Mouse (Mus musculus) ovary, adult 18-20 months (tissue): ENCODE measurements around the gene 2210407C18Rik.

Experiments
- DNase-seq: peaks from one replicate; pipeline ENCODE4 v3.0.0; 2022; ENCODE audit warnings: low spot score, mixed read lengths

2210407C18Rik gene

DNA sequence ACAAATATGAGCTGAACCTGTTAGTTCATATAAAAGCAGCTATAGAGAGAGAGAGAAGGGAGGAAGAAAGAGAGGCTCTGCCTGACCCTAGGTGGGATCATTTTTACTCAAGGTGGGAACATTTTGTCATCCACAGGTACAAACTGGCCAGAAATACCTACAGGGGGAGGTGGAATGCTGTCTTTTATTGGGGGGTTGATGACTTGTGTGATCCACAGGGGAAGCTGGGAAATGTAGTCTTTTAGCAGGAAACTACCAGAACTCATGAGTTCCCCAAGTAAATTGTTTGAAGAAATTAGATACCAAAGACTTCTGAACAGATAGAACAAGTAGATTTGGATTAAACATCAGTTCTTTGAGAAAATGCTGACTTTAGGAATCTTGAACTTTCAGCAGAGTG is 13.8 kb downstream of the 2210407C18Rik start:
- DNase-seq = no peak

DNA sequence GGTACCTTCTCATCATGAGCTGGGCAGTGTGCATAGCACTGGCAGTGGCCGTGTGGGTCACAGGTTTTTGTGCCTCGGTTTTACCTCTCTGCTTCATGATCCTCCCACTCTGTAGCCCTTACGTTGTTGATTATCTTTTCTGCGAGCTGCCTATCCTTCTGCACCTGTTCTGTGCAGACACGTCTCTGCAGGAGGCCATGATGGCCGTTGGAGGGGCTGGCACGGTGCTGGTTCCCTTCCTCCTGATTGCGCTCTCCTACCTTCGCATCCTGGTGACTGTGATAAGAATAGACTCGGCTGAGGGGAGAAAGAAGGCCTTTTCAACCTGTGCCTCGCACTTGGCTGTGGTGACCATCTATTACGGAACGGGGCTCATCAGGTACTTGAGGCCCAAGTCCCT is 18.0 kb downstream of the 2210407C18Rik start:
- DNase-seq = no peak

DNA sequence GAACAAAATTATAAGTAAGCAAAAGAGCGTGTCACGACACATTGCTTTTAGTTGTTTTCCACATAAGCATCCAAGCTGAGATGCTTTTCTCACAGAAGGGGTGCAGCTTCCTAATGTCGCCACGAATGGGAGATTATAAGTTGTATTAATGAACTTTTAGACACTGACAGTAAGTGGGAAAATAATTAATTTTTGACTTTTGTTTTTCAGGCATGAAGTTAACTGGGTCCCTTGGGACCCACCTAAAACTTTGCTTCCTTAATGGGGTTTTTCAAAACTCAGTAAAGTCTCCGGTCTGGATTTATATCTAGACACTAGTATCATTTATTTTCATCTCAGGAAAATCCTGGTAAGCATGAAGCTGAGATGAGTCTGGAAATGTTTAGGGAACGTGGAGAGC is 21.1 kb downstream of the 2210407C18Rik start, which contains the start of gene Olfr324:
TSS of gene Olfr324 (plus strand) at position 301 of the 400 bp plus-strand sequence.
- no peak for DNase-seq

DNA sequence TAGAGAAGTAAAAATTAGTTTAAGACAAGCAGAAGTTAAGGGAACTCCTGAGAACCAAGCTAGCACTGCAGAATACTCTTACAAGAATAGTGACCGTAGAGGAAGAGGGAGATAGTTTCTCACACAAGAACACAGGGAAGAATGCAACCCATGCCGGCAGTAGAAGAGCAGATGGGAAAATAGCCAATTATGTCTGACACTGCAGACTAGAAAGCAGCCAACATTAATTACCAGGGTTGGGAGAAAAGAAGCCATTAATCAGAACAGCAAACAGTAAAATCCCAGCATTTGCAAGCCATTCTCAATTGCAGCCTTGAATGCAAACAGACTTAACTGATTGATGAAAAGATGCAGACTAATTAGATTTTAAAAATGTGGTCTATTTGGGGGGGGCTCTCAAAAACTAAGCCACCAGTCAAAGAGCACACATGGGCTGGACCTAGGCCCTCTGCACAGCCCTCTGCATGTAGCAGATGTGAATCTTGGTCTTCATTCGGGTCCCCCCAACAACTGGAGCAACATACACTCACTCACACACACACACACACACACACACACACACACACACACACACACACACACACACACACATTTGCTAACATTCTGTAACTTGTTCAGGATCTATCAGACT is 27.1 kb downstream of the 2210407C18Rik start:
- no peak for DNase-seq

DNA sequence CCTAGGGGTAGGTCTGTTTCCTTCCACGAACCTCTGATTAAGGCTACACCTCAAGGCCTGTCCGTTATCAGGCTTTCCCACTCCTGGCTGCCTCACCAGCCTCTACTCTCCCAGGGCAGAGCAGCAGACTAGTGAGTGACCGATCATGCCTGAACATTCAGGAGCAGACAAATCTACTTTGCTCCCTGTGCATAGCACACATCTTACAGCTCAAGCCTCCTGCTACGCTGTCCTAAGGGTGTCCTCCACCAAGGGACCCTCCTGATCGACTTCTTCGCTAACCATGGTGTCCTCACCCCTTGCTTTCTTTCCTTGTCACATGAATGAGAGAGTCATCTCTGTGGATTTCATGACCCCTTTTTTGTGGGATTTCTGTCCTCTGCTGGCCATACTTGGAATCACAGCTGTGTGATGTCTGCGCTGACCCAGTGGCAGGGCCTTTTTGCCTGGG is 28.0 kb downstream of the 2210407C18Rik start:
- DNase-seq = no peak

DNA sequence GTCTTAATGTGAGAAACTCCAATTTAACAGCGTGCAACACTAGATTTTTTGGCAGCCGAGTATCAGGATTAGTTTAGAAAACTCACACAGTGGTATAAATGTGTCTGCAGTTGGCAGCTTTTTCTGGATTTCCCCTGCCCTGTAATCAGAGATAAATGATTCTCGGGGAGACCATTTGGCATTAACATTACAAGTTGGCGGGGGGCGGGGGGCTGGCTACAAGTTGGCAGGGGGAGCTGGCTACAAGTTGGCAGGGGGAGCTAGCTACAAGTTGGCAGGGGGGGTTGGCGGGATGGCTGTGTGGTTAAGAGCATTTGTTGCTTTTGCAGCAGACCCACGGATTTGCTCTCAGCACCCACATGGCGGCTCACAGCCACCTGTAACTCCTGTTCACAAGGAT is 37.2 kb downstream of the 2210407C18Rik start:
- no peak for DNase-seq

DNA sequence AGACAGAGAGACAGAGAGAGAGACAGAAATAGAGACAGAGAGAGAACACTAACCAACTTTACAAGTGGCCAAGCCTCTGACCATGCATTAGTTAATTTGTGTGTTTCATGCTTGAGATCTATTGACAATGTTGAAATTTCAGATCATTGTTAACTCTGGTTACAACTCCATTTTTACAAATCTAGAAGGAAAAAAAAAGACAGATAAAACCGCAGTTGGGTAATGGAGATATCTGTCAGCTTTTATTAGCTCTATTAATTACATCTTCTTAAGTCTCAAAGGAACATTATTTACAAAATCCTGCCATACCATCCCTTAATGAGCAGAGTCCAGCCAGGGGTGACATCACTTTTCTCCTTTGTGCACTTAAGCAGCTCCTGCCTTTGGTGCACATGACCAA is 38.4 kb downstream of the 2210407C18Rik start, which contains the start of gene Olfr325:
TSS of gene Olfr325 (plus strand) at position 301 of the 400 bp plus-strand sequence.
- no peak for DNase-seq

DNA sequence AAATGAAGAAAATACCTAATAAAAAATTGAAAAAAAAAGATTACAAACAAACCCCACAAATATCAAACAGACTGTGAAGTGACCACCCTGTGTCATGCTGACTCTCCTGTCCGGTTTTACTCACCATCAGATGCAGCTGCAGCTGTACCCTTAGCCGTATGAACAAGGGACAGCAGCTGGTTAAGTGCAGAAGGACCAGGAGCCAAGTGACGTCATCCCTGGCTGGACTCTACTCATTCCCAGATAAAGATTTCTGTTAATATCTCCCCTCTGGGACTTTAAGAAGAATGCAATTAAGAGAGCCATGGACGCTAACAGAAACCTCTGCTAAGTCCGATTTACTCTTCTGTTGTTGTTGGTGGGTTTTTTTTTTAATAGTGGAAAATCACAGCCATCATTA is 45.5 kb downstream of the 2210407C18Rik start, which contains the start of gene Olfr224:
TSS of gene Olfr224 (minus strand) at position 149 of the 400 bp plus-strand sequence.
- no peak for DNase-seq
